Mouse (Mus musculus) liver, adult 2 months (tissue): ENCODE data around the gene Gtf2f2.
A peak's percentile ranks its signal among the peaks of the same experiment; 100 is the strongest.

ENCODE experiments used
- CTCF ChIP-seq: fragments of 200-500 bp; IDR thresholded peaks from 2 replicates; pipeline ENCODE4 v1.5.1; 2011; ENCODE audit warnings: low read depth, low read length, control low read depth
- POLR2A ChIP-seq: fragments of 200-500 bp; IDR thresholded peaks from 2 replicates; pipeline ENCODE4 v1.6.1; 2011; ENCODE audit warnings: low read length, control low read depth; ENCODE audit not compliant: insufficient read depth; ENCODE audit errors: extremely low read depth

GRCm38 (mm10) chr14:75876320-75877043, 134.2 kb downstream of the Gtf2f2 start:
- TF ChIP-seq CTCF (peak; percentile 72), POLR2A (no peak)
